Mouse (Mus musculus): ENCODE results near the gene Pde6g. TPM values are rescaled to one million over a fixed set of nuclear protein-coding genes. Genes with fewer than 3 reads are reported as not detected.

The Pde6g gene
- total and polyA plus RNA-seq, 3 experiments, result 0.35 to 0.84 TPM; not detected in 1

DNA sequence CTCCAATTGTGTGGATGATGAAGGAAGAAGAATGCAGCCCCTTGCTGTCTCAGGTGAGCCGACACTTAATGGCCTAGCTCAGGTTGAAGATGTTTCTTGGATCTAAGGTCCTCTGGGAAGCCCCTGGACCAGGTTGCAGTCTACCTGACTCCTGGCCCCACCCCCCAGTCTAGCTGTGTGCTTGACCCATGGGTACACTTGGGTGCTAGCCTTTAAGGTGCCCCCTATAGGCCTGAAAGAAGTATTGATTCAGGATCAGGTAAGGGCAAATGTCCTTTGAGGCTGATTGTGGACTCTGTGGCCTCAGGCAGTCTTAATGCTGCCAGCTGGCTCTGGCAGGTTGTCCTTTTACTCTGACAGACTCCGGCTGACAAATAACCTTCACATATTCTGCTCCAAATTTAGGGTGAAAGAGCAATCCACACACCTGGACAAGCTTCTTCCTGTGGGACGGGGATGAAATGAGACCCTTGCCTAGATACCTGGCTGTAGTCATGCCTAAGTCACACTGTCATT, 10.5 kb downstream of the Pde6g start:
- Histone ChIP-seq H3K27ac (ENCODE audit: control insufficient read depth, low read depth, low read length) (no peak overlapping the region), H3K79me2 (ENCODE audit: control insufficient read depth, insufficient read depth, low read length, poor library complexity) (no peaks in the 10 kb centered on the region), H3K9ac (ENCODE audit: control insufficient read depth, low read depth, low read length, poor library complexity, severe bottlenecking) (no peak overlapping the region), H3K4me3 (ENCODE audit: control insufficient read depth in 1 of 2, insufficient read depth in 1 of 2, low read depth in 2 of 2, low read length in 2 of 2) (no peak overlapping the region), H3K36me3 (ENCODE audit: control insufficient read depth in 1 of 2, insufficient read depth in 2 of 2, low read length in 2 of 2) (peaks cover 0 to 18% of the 10 kb centered on the region in 2 experiments; a peak in 2 of 4 replicates), H3K9me3 (replicated peaks; ENCODE audit: insufficient read depth, low read length) (no peaks in the 10 kb centered on the region), H3K27me3 (ENCODE audit: control insufficient read depth in 1 of 2, insufficient read depth in 2 of 2, low read length in 2 of 2) (no peaks in the 10 kb centered on the region), H3K4me1 (ENCODE audit: control insufficient read depth in 1 of 2, insufficient read depth in 2 of 2, low read length in 2 of 2) (peaks cover 16 to 25% of the 10 kb centered on the region in 2 experiments)
- TF ChIP-seq NRF1 (IDR thresholded peaks at IDR 0.05; ENCODE audit: insufficient read depth, low read depth, low read length, poor library complexity, severe bottlenecking) (no peak), CTCF (IDR thresholded peaks at IDR 0.05 in 2 of 3, conservative IDR thresholded peaks at IDR 0.05 in 1 of 3; ENCODE audit: control insufficient read depth in 1 of 3, insufficient read depth in 1 of 3, low read depth in 2 of 3, low read length in 3 of 3, poor library complexity in 1 of 3, severe bottlenecking in 1 of 3) (peak in 1 of 3 experiments; percentile 18; a peak in 1 of 6 replicates), NELFE (IDR thresholded peaks at IDR 0.05; ENCODE audit: low read depth, low read length) (no peak)
- no peak for DNase-seq (ENCODE audit: low read depth, low spot score)

DNA sequence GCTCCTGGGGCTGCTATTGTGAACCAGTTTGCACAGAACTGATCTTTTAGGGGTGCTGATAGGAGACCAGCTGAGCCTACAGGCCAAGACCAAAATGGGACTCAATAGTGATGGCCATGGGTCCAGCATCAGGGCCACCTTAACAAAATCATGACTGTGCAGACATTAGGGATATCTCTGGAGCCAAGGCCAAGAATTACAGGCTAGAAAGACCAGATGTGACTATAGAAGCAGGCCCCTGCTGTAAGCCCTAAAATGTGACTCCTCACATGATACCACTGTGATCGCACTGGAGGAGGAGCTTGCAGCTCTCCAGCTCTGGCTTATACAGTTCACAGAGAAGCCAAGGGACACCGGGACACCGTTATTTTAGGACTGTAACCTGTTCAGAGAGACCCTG, 11.0 kb downstream of the Pde6g start, which contains the start of gene Tspan10:
Gene Tspan10, plus strand, starts transcription at position 301 of the 400 bp plus-strand sequence.
- Histone ChIP-seq H3K9ac (ENCODE audit: control insufficient read depth, low read depth, low read length, poor library complexity, severe bottlenecking) (no peak within 1 kb of the TSS), H3K4me3 (ENCODE audit: control insufficient read depth in 1 of 2, insufficient read depth in 1 of 2, low read depth in 2 of 2, low read length in 2 of 2) (no peak within 1 kb of the TSS), H3K79me2 (ENCODE audit: control insufficient read depth, insufficient read depth, low read length, poor library complexity) (peaks cover 4% of the 10 kb centered on the region), H3K27ac (ENCODE audit: control insufficient read depth, low read depth, low read length) (no peak within 1 kb of the TSS), H3K4me1 (ENCODE audit: control insufficient read depth in 1 of 2, insufficient read depth in 2 of 2, low read length in 2 of 2) (peaks cover 16 to 25% of the 10 kb centered on the region in 2 experiments), H3K36me3 (ENCODE audit: control insufficient read depth in 1 of 2, insufficient read depth in 2 of 2, low read length in 2 of 2) (peaks cover 0 to 18% of the 10 kb centered on the region in 2 experiments; a peak in 2 of 4 replicates), H3K27me3 (ENCODE audit: control insufficient read depth in 1 of 2, insufficient read depth in 2 of 2, low read length in 2 of 2) (no peaks in the 10 kb centered on the region), H3K9me3 (replicated peaks; ENCODE audit: insufficient read depth, low read length) (no peaks in the 10 kb centered on the region)
- no peak for TF ChIP-seq POLR2AphosphoS2 (IDR thresholded peaks at IDR 0.05; ENCODE audit: low read length)
- no peak for TF ChIP-seq GATA1 (IDR thresholded peaks at IDR 0.05; ENCODE audit: low read depth, low read length)
- no peak for TF ChIP-seq RCOR1 (IDR thresholded peaks at IDR 0.05; ENCODE audit: low read depth, low read length)
- no peak for TF ChIP-seq TCF12 (IDR thresholded peaks at IDR 0.05; ENCODE audit: low read depth, low read length)
- TF ChIP-seq E2F4 (IDR thresholded peaks at IDR 0.05; ENCODE audit: borderline replicate concordance, low read depth, low read length), result no peak
- DNase-seq (ENCODE audit: low read depth, low spot score), result no peak

DNA sequence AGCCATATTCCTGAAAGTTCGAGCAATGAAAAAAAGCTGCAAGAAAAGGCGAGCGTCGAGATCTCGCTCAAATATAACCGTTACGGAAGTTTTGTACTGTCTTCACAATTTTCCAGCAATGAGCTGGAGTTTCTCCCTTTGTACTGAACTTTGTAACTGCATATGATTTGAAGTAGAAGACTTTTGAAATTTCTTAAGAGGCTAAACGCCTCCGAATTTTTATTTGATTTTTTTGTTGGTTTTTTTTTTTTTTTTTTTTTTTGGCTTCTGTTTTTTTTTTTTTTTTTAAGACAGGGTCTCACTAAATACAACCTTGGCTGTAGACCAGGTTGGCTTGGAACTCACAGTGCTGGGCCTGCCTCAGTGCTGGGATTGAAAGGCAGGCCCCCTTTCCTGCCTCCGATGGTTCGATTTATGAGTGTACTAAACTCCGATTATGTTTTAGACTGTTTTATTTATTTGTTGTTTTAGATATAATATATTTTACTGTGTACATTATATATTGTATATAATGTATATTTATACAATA, 15.4 kb downstream of the Pde6g start:
- Histone ChIP-seq H3K4me3 (ENCODE audit: control insufficient read depth in 1 of 2, insufficient read depth in 1 of 2, low read depth in 2 of 2, low read length in 2 of 2) (peak overlapping the region; percentile 82 to 100), H3K27ac (ENCODE audit: control insufficient read depth, low read depth, low read length) (peak overlapping the region; percentile 84), H3K79me2 (ENCODE audit: control insufficient read depth, insufficient read depth, low read length, poor library complexity) (peaks cover 37% of the 10 kb centered on the region), H3K4me1 (ENCODE audit: control insufficient read depth in 1 of 2, insufficient read depth in 2 of 2, low read length in 2 of 2) (peaks cover 6 to 12% of the 10 kb centered on the region in 2 experiments), H3K9ac (ENCODE audit: control insufficient read depth, low read depth, low read length, poor library complexity, severe bottlenecking) (peak overlapping the region; percentile 93), H3K27me3 (ENCODE audit: control insufficient read depth in 1 of 2, insufficient read depth in 2 of 2, low read length in 2 of 2) (no peaks in the 10 kb centered on the region), H3K9me3 (replicated peaks; ENCODE audit: insufficient read depth, low read length) (no peaks in the 10 kb centered on the region), H3K36me3 (ENCODE audit: control insufficient read depth in 1 of 2, insufficient read depth in 2 of 2, low read length in 2 of 2) (peaks cover 15 to 18% of the 10 kb centered on the region in 2 experiments)
- no peak for DNase-seq (ENCODE audit: low read depth, low spot score)
- 0 out of 2 replicates have a peak, but pooled peaks have one; percentile 2 for TF ChIP-seq POLR2AphosphoS2 (IDR thresholded peaks at IDR 0.05; ENCODE audit: low read length)
- 0 out of 4 replicates have a peak, but pooled peaks of 1 of the 2 experiments have one; percentile 20 for TF ChIP-seq POLR2A (IDR thresholded peaks at IDR 0.05; ENCODE audit: control insufficient read depth in 1 of 2, insufficient read depth in 1 of 2, low read depth in 1 of 2, low read length in 2 of 2, poor library complexity in 1 of 2)
- no peak for TF ChIP-seq EP300 (IDR thresholded peaks at IDR 0.05; ENCODE audit: low read depth in 1 of 2, low read length in 2 of 2)
- TF ChIP-seq NRF1 (IDR thresholded peaks at IDR 0.05; ENCODE audit: insufficient read depth, low read depth, low read length, poor library complexity, severe bottlenecking), result no peak
- peak; percentile 94 for TF ChIP-seq ZNF384 (IDR thresholded peaks at IDR 0.05; ENCODE audit: low read depth, low read length)

Measured in MEL (cell line).